Mouse (Mus musculus) kidney, embryonic 15.5 days (tissue): ENCODE measurements around the gene Samm50. TPM values are rescaled to one million over a fixed set of nuclear protein-coding genes. Genes with fewer than 3 reads are reported as not detected.

Experiments used
- ATAC-seq: fragments of 200-750 bp; cut with Nextera tagmentation; replicated peaks from 2 replicates; pipeline ENCODE4 v1.8.0; 2017; ENCODE audit warnings: moderate TSS enrichment; ENCODE audit not compliant: low FRiP score
- H3K27ac ChIP-seq: fragments of 300-500 bp; sonication (generic); 2 replicates; pipeline ENCODE4 v1.5.1; 2015; ENCODE audit warnings: mild to moderate bottlenecking, inconsistent platforms
- H3K27me3 ChIP-seq: fragments of 300-500 bp; sonication (generic); 2 replicates; pipeline ENCODE4 v1.6.1; 2015; ENCODE audit warnings: inconsistent platforms
- H3K36me3 ChIP-seq: fragments of 300-500 bp; sonication (generic); 2 replicates; pipeline ENCODE4 v1.6.1; 2015; ENCODE audit warnings: inconsistent platforms
- H3K4me1 ChIP-seq: fragments of 300-500 bp; sonication (generic); 2 replicates; pipeline ENCODE4 v1.6.1; 2015; ENCODE audit warnings: inconsistent platforms
- H3K4me2 ChIP-seq: fragments of 300-500 bp; sonication (generic); 2 replicates; pipeline ENCODE4 v1.6.1; 2015; ENCODE audit warnings: moderate library complexity, mild to moderate bottlenecking, inconsistent platforms
- H3K4me3 ChIP-seq: fragments of 300-500 bp; sonication (generic); replicated peaks from 2 replicates; pipeline ENCODE4 v1.5.1; 2015; ENCODE audit warnings: mild to moderate bottlenecking, inconsistent platforms
- H3K9ac ChIP-seq: fragments of 300-500 bp; sonication (generic); 2 replicates; pipeline ENCODE4 v1.6.1; 2015; ENCODE audit warnings: mild to moderate bottlenecking, inconsistent platforms
- H3K9me3 ChIP-seq: fragments of 300-500 bp; sonication (generic); replicated peaks from 2 replicates; pipeline ENCODE4 v1.6.1; 2016; ENCODE audit warnings: inconsistent platforms
- WGBS: fragments of 180-500 bp; shearing (Covaris S2); methylation state at CpG from one replicate; pipeline ENCODE4 v1.1.7; 2015; ENCODE audit warnings: mixed read lengths; 5-methylcytosine and 5-hydroxymethylcytosine counted together
- microRNA-seq: library from miRNA; unstranded; fragments of <30 nt; microRNA quantifications from one replicate; pipeline ENCODE4, GENCODE M21; 2016
- polyA plus RNA-seq: library from polyadenylated mRNA; unstranded; fragments of >200 nt; fragmentation: Nextera tagmentation; extraction: Ambion mirVana; gene quantifications from 2 replicates; pipeline ENCODE4 v1.2.1, GENCODE M21; 2015

The Samm50 gene
- polyA plus RNA-seq, 1 experiment from 2014 or later = 127 TPM

DNA sequence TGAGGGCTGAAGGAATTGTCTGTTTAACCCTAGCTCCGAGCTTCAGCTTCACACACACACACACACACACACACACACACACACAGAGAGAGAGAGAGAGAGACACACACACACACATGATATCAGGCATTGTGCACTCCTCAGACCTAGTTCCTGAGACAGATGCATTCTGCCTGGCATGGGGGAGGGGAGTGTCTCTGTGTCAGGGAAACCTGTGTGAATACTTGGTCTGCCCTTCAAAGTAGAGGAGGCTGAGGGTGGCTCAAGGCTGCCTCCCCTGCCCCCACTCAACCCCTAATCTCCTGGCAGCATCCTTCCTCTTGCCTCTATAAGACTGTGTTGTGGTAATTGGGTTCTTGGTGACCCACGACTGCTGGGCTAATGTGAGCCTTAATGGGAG lies 71.5 kb downstream of the Samm50 start:
- no peaks in the 10 kb centered on the region for H3K9me3 ChIP-seq
- no peak overlapping the region for H3K27ac ChIP-seq
- ATAC-seq = no peak
- H3K36me3 ChIP-seq = no peaks in the 10 kb centered on the region
- no peak overlapping the region for H3K4me2 ChIP-seq
- 49% methylated on average over 2 of the region's 2 CpGs for WGBS
- H3K27me3 ChIP-seq = peaks cover 13% of the 10 kb centered on the region
- no peaks in the 10 kb centered on the region; the same call in 1 of the 2 replicates for H3K4me1 ChIP-seq
- H3K9ac ChIP-seq = no peak overlapping the region
- H3K4me3 ChIP-seq = no peak overlapping the region

DNA sequence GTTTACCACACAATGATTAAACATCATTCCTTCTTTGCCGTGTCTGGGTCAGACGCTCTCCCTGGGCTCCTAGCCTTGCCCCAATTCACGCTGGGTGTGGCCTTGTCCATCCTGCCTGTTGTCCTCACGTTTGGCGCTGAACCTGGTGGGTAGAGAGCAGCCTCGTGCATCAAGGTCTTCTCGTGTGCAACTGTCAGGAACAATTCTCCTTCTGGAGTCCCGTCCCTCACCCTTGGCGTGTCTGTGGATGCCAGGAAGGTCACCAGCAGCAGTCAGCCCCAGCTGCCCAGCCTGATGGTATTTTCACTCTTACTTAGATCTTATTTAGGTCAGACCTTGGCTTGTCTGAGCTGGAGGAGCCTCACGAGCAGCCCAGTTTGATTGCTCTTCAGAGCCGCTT lies 73.1 kb downstream of the Samm50 start:
- H3K4me2 ChIP-seq = no peak overlapping the region
- no peak overlapping the region for H3K9ac ChIP-seq
- peaks cover 2% of the 10 kb centered on the region; the same call in 1 of the 2 replicates for H3K4me1 ChIP-seq
- H3K4me3 ChIP-seq = no peak overlapping the region
- no peaks in the 10 kb centered on the region for H3K9me3 ChIP-seq
- H3K36me3 ChIP-seq = no peaks in the 10 kb centered on the region
- whole genome bisulfite sequencing = 69% methylated on average over 11 of the region's 11 CpGs
- H3K27me3 ChIP-seq = peaks cover 9% of the 10 kb centered on the region; the same call in 1 of the 2 replicates
- ATAC-seq = no peak
- H3K27ac ChIP-seq = no peak overlapping the region

DNA sequence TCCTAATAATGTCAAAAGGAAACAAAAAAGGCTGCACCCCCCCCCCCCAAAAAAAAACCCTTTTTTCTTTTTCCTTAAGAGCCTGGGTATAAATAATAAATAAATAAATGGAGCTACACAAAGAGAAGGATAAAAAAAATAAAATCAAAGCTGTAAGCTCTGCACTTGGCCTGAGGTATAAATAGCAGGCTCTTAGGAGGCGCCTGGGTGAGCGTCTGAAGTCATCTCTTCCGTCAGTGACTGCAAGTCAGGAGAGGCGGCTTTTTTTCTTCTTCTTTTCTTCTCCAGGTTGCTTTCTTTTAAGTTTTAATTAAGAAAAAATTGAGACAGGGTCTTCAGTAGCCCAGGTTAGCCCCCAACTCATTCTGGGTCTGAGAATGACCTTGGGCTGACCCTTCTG lies 74.2 kb downstream of the Samm50 start:
- 84% methylated on average over 4 of the region's 4 CpGs for WGBS
- Histone ChIP-seq H3K4me2 (no peak overlapping the region), H3K27me3 (peaks cover 8% of the 10 kb centered on the region; the same call in 1 of the 2 replicates), H3K36me3 (no peaks in the 10 kb centered on the region), H3K4me3 (no peak overlapping the region), H3K4me1 (peaks cover 5% of the 10 kb centered on the region; the same call in 1 of the 2 replicates), H3K9me3 (no peaks in the 10 kb centered on the region), H3K27ac (no peak overlapping the region), H3K9ac (no peak overlapping the region)
- no peak for ATAC-seq

Small RNA genes lying within 50 kb of the gene (microRNA-seq; reads per million reads assigned to microRNA genes)
- not detected for gene Mir6392

Other genes starting within 250 kb of the Samm50 start
- 0.16 and 0.27 TPM in 2 replicates for gene Efcab6, start 126.9 kb upstream of the Samm50 start, polyA plus RNA-seq
- 1.1 and 2.4 TPM in 2 replicates for gene Sult4a1, start 86.5 kb upstream of the Samm50 start, polyA plus RNA-seq
- gene Pnpla5, start 69.1 kb upstream of the Samm50 start, polyA plus RNA-seq = not detected in 2 replicates
- 0.45 and 1.1 TPM in 2 replicates for gene Pnpla3, start 24.4 kb upstream of the Samm50 start, polyA plus RNA-seq
- gene Parvb, start 39.8 kb downstream of the Samm50 start, polyA plus RNA-seq = 3.8 and 4.7 TPM in 2 replicates
- gene Parvg, start 131.8 kb downstream of the Samm50 start, polyA plus RNA-seq = 1.4 and 2.2 TPM in 2 replicates